Mouse (Mus musculus) testis, adult 2 months (tissue): ENCODE data around the gene Syt5.

Experiments
- CTCF ChIP-seq: fragments of 200-500 bp; IDR thresholded peaks from 2 replicates; pipeline ENCODE4 v1.5.1; 2012; ENCODE audit warnings: low read depth, mild to moderate bottlenecking, inconsistent platforms, low read length, moderate library complexity; ENCODE audit not compliant: control insufficient read depth, insufficient read depth, insufficient replicate concordance
- POLR2A ChIP-seq: fragments of 200-500 bp; IDR thresholded peaks from 2 replicates; pipeline ENCODE4 v1.6.1; 2012; ENCODE audit warnings: low read depth, mild to moderate bottlenecking, inconsistent platforms, low read length, moderate library complexity; ENCODE audit not compliant: control insufficient read depth

GRCm38 (mm10) chr7:4509863-4510608, 37.3 kb downstream of the Syt5 start:
- TF ChIP-seq POLR2A (no peak), CTCF (peak; percentile 70)
